Mouse (Mus musculus) left cerebral cortex, postnatal 25 days (tissue): ENCODE measurements at regions not wholly inside any gene's neighbourhood (a gene's known extent, or its start where the extent isn't known, plus 50 kb on each side); places are given as distances from the start of the nearest gene placed in this dataset.
A peak's percentile ranks its signal among the peaks of the same experiment; 100 is the strongest.
"Not testable (repeated sequence)": the region's sequence is repeated elsewhere in the genome, so short reads cannot be mapped to it uniquely, and the experiment has no call there.

Source experiments
- DNase-seq, 2 experiments: peaks; one replicate each; pipeline ENCODE4 v3.0.0; 2022; ENCODE audit warnings: low spot score in 2 of 2, mixed read lengths in 1 of 2
- intact Hi-C: fragments of 180-260 bp; cut with DNase I; formaldehyde crosslinking; loops from one replicate; pipeline ENCODE4 v1.15.1; 2025

DNA sequence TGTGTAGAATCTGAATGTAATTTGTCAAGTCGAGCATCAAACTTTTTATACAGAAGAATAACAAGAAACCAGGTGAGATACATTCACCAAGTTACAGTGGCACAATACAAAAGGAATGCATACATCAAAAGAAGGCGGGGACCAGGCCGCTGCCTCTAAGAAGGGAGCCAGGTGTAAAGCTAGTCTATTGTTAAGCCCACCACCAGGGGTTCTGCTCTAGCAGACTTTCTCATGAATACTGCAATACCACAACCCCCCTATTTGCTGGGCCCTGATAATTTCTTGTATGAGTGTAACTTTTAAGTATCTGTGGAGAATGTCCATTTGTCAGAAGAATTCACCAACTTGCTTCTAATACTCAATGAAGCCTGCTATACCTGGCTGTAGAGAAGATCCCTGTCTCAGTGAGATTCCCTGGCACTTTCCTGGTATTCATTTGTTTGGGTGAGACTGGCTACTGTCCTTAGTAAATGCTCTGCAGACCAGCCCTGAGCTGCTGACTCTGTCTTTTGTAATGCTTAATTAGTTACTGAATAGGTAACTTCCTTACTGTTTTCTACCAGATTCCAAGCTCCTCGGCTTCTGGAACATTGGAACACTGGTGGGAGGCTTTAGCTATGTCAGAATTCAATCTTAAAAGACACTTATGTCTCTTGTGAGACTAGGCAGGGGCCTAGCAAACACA, 335.7 kb downstream of the Tbl1xr1 start:
- intact Hi-C loops, DNase-seq: not testable (repeated sequence)

DNA sequence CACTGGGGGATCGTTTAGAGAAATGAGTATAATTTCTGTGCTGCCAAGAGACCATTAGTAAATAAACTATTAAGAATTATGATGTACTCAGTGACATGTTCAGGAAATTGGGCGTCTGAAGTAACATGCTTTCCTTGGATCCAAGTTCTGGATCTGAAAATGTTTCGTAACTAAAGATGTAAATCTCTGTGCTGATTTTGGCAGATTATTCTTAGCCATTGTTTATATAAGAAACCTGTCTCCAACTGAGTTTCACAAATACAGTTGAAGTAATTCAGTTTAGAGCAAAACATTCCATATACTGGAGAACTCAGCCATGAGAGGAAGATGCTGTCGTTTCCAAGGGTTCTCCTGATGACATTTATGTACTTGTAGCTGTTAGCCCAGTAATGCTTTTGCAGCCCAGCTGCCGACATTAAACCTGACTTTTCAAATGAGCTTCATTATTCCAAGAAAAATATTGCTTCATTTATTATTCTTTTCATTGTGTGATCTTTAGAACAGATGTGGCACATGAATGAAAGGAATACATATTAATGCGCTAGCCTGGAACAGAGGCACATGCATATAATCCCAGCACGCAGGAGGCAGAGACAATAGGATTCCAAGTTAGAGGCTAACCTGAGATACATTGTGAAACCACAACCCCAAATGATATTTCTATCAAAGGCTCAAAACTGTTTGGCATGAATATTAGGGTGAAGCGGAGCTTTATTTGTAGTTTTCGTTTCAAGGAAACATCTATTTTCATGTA, 361.8 kb downstream of the Tbl1xr1 start:
- peak in 1 of 2 experiments; percentile 11 for DNase-seq
- intact Hi-C loops = no loop called here

DNA sequence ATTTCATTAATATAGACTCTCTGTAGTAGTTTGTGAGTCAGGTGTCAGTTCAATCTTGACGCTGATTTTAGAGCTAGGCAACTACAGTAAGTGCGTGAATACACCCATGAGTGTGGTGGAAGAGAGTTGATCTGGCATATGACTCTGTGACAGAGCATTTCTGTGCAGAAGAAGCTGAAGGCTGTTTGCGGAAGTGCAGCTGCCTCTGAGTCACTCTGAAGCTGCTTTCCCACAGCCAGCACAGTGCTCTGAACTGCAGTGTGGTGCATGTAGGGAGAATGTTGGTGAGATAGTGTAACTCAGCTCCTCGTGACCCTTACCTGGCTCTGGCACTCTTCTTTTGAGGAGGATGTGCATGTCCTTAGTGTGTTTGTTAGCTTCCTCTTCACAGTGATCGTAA, 394.1 kb downstream of the Tbl1xr1 start:
- intact Hi-C loops = no loop called here
- peak in 1 of 2 experiments; percentile 39 for DNase-seq

DNA sequence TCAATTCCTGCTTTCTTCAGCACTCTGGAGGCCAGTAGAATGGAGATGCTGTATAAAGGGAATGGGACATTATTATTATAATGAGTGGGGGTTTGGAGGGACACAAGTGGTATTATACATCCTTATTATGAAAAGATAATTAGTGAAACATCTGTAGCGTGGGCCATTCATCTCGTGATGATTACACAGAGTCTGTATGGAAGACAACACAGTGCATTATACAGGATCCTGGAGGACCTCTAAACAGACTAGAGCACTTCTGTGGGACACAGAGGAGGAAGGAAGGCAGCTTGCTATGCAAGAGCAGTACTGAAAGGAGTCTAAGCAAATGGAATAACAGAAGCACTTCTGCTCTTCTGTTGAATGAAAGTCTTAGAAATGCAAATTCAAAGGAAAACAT, 416.1 kb downstream of the Tbl1xr1 start:
- intact Hi-C loops = no loop called here
- DNase-seq = no peak
